Mouse (Mus musculus) layer of hippocampus, adult 9-10 months (tissue): ENCODE results near the gene Hamp2.
A peak's percentile ranks its signal among the peaks of the same experiment; 100 is the strongest.
"Not testable (repeated sequence)": the region's sequence is repeated elsewhere in the genome, so short reads cannot be mapped to it uniquely, and the experiment has no call there.

Experiments
- DNase-seq: peaks from one replicate; pipeline ENCODE4 v3.0.0; 2022; ENCODE audit warnings: low spot score

The Hamp2 gene

GRCm38 (mm10) chr7:30924581-30924980 is at the start of gene Hamp2:
Gene Hamp2, minus strand, starts transcription at chr7:30924681.
- not testable (repeated sequence) for DNase-seq

- DNase-seq: no peak
Measured at GRCm38 (mm10) chr7:30973501-30974289, 49.2 kb upstream of the Hamp2 start, which contains the start of gene Fam187b. Gene Fam187b, plus strand, starts transcription at chr7:30973790.

DNA sequence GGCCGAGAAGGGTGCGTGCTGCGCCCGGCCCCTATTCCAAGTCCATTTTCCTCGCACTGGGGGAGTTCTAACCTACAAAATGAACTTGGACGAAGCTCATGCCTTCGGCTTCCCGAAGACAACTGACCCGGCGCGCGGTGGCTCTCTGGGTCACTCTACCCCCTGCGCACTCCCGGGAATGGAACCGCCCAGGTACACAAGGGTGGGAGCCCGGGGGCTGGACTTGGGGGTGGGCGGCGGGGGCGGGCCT is 48.7 kb upstream of the Hamp2 start, which contains the start of gene Lsr:
TSS of gene Lsr (minus strand) at position 214 of the 250 bp plus-strand sequence.
- DNase-seq: no peak

DNA sequence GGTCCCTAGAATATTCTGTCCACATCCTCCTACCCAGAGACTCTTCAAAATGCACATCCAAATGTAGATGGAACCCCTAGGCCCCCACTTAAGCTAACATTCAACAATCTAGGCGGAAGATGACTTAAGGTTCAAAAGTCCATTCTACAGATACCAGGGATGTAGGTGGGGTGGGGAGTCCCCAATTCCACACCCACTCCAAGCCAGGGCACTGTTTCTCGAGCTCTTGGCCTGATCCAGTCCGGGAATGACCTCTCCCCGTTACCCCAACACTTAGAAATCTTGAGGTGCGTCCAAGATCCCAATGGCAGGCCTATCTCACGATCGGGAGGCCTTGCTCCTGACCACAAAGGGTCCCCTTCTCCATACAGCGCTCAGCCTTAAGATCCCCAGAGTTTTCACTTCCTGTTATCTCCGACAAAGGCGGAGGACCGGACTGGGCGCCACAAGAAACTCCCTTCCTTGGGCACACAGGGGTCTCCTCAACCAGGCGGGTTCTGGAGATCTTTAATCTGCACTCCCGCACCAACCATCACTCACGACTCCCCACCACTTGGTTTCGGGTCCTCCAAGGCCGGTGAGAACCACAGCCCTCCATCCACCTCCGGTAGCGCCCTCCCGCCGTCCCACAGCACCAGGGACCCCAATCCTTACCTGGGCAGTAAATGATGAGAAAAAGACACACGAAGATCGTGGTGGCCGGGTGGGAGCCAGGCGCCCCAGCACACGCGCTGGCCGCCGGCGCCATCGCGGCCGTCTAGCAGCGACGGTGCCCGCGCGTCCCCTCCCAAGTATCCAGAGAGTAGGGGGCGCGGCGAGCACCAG is 48.2 kb upstream of the Hamp2 start:
- no peak for DNase-seq

DNA sequence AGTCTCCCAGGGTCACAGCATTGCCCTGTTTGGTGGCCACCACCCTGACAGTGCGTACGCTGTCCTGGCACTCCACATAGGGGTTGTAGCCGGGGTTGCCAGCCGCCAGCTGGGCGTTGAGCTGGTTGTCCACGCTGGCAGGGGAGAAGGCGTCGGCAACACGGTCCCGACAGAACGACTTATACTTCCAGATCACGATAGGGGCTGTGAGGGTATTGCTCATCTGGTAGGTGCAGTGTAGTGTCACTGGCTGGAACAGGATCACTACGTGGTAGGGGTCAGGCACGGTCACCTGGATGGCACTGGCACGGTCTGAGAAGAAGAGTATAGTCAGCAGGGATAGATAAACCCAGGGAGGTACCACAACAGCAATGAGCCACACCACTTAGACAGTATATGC is 47.4 kb upstream of the Hamp2 start:
- DNase-seq: no peak

GRCm38 (mm10) chr7:30969174-30969573 is 44.7 kb upstream of the Hamp2 start:
- no peak for DNase-seq

DNA sequence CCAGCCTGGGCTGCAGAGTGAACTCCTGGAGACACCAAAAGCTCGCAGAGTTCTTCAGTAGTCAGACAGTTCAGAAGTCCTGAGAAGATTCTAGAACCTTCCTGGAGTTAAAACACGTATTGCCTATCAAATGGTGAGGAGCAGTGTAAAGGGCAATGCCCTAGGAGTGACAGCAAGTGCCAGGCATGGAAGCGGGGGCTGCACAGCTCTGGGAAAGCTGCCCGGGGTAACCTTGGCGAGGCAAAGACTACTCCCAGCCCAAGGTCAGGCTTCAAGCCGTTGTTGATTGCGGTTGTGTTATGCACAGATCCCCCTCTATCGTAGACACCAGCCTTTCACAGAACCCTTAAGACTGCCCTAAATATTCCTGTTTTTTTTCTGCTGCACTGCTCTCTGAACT is 44.1 kb upstream of the Hamp2 start:
- no peak for DNase-seq

- DNase-seq: no peak
Measured at GRCm38 (mm10) chr7:30966657-30967056, 42.2 kb upstream of the Hamp2 start.

- no peak for DNase-seq
Measured at GRCm38 (mm10) chr7:30965677-30966076, 41.2 kb upstream of the Hamp2 start.

- DNase-seq: no peak
Measured at GRCm38 (mm10) chr7:30964366-30964765, 39.9 kb upstream of the Hamp2 start.

- no peak for DNase-seq
Measured at GRCm38 (mm10) chr7:30962862-30963261, 38.4 kb upstream of the Hamp2 start.

GRCm38 (mm10) chr7:30959786-30960349 is 35.4 kb upstream of the Hamp2 start:
- DNase-seq: no peak

- no peak for DNase-seq
Measured at GRCm38 (mm10) chr7:30958866-30959487, 34.5 kb upstream of the Hamp2 start.

DNA sequence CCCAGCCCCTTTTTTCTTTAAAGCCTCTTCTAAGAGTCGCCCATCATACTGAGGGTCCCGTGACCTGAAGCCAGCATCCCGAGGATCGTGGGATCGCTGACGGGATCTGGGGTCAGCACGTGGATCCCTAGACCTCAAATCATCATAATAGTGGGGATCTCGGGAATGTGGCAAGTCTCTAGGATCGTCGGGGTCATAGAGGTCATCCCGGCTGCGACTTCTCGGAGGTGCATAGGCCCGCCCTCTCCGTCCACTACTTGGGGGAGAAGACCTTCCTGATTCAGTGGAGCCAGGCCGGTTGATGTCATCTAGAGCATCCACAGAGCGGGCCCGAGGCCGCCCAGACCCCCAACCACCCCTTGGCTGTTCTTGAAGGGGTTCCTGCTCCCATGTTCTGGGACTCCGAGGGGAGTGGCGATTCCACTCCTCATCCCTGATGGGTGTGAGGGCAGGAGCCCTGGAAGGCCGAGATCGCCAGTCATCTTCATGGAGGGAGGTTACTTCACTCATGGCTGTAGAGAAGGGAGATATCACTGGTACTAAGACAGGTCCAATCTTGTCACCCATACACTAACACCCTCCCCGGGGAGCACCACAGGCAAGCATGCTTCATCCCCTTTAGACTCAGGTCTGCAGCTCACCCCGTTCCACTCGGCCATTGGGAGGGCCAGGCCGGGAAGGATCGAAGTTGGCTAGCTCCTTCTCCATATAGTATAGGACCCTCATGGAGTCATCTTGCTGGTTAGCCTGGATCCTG is 33.8 kb upstream of the Hamp2 start:
- DNase-seq: no peak

- DNase-seq: peak; percentile 78
Measured at GRCm38 (mm10) chr7:30957367-30957783, 32.9 kb upstream of the Hamp2 start.

DNA sequence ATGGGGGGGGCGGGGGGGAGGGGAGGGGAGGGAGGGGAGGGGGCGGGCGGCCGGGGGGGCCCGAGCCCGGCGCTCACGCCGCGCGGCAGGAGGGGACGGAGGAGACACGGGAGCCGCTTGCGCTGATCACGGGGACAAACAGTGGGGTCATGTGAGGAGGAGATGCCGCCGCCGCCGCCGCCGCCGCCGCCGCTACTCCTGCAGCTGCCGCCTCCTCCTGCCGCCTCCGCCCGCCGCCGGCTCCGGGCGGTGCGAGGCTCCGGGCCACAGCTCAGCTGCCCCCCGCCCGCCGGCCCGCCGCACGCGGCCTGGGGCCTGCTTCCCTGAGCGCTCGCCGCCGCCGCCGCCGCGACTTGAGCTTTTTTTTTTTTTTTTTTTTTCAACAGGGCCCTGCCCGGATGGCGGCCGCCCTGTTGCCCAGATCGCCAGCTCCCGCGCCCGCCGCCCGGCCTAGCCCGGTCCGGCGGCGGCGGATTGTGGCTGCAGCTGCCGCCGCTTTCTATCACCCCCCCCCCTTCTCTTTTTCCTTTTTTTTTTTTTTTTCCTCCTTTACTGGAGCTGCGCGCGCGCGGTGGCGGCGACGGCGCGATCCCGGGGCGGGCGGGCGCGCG is 32.4 kb upstream of the Hamp2 start, which contains the start of gene Usf2:
TSS of gene Usf2 (minus strand) at position 48 of the 611 bp plus-strand sequence.
- no peak for DNase-seq

DNA sequence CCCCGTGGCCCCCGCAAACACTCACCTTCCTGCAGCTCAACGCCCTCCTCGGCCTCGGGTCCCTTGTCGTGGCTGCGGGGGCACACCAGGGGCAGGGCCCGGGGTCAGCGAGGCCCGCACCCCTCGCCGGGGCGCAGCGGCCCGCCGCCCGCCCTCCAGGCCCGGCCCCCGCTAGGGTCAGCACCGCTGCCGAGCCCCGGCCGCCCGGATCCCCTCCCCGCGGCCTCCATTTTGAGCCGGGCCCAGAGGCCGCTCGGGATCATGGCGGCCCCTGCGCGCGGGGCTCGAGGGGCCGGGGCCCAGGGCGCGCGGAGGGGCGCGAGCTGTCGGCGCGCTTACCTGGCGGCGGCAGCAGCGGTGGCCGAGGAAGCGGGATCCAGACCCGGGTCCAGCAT is 31.9 kb upstream of the Hamp2 start:
- no peak for DNase-seq

DNA sequence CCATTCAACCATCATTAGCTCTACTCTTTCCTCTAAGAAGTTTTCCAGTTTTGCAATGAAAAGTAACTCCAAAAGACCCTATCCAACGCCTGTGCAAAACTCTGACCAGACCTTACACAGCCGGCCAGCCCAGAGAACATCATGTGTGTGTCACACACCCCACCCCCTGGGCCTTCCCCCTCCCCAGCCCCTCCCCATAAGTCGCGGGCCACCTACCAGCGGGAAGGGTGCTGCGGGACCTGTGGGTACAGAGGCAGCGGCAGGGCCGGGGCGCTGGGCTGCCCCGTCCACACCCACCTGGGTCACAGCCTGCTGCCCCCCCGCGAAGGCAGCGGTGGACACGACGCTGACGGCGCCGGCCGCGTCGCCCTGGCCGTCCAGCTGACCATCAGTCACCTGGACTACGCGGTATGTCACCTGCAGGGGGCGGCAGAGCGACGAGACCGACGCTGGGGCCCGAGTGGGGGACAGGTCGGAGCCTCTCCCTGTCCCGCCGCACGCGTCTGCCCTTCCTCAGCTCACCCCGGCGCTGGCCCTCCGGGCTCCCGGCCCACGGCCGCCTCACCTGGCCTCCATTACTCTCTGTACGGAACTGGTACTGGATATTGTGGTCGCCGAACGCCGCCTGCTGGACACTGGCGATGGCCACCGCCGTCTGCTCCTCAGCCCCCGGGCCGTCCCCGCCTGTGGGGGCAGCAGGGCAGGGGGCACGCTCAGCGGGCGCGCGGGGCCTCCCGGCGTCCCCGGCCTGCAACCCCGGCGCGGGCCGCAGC is 31.3 kb upstream of the Hamp2 start:
- DNase-seq: peak; percentile 49

DNA sequence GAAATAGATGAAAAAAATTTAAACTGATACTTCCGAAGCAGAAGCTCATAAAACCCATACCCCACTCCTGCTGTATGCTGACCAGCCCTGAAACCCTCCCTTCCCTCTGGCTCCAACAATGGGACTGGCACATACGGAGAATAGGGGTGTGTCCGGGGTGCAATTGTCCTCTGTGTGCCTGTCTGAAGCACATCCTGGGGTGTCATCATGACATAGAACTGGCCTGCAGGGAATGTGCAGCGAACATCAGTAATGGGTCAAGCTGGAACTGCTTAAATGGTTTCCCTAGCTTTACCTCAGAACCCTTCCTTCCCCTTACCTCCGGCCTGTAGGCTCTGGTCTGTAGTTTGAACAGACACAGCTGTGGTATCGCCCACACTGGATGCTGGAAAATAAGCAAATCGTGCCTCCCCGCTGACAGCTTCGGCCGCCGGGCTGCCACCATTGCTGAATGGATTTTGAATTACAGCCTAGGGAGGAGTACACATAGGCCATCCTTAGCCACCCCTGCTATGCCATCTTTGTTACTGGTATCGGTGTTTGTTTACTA is 30.6 kb upstream of the Hamp2 start:
- DNase-seq: no peak

- DNase-seq: no peak
Measured at GRCm38 (mm10) chr7:30954036-30954435, 29.6 kb upstream of the Hamp2 start.
